Mouse (Mus musculus) kidney, adult 2 months (tissue): ENCODE measurements around the gene Sar1a.

Experiments
- CTCF ChIP-seq: fragments of 200-500 bp; conservative IDR thresholded peaks from 2 replicates; pipeline ENCODE4 v1.5.1; 2011; ENCODE audit warnings: low read depth, mild to moderate bottlenecking, control low read depth, low read length, moderate library complexity, mixed read lengths; ENCODE audit not compliant: insufficient read depth, insufficient read length
- POLR2A ChIP-seq: fragments of 200-500 bp; IDR thresholded peaks from one replicate; pipeline ENCODE4 v1.6.1; 2011; ENCODE audit warnings: low read depth, low read length, control low read depth

DNA sequence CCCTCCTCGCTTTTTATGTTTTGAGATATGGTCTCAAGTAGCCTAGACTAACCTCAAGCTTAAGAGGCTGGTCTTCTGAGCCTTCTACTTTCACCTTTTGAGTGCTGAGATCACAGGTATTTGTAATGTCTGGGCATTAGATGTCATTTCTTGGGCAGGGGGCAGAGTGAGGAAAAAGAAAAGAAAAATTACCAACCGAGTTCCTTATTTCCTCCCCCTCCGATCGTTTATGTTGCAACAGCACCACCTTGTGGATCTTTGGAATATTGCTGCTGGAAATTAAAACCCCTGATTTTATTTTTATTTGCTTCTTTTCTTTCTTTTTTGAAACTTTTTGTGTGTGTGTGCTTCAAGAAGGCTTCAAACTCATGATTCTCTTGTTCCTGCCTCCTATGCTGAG is 22.1 kb upstream of the Sar1a start:
- TF ChIP-seq POLR2A (no peak), CTCF (0 out of 2 replicates have a peak, but pooled peaks have one; percentile 5)
